Mouse (Mus musculus): ENCODE measurements around the gene Numbl. TPM values are rescaled to one million over a fixed set of nuclear protein-coding genes. Genes with fewer than 3 reads are reported as not detected.

Gene Numbl
- polyA plus RNA-seq, 1 experiment from 2014 or later = 9.0 TPM

DNA sequence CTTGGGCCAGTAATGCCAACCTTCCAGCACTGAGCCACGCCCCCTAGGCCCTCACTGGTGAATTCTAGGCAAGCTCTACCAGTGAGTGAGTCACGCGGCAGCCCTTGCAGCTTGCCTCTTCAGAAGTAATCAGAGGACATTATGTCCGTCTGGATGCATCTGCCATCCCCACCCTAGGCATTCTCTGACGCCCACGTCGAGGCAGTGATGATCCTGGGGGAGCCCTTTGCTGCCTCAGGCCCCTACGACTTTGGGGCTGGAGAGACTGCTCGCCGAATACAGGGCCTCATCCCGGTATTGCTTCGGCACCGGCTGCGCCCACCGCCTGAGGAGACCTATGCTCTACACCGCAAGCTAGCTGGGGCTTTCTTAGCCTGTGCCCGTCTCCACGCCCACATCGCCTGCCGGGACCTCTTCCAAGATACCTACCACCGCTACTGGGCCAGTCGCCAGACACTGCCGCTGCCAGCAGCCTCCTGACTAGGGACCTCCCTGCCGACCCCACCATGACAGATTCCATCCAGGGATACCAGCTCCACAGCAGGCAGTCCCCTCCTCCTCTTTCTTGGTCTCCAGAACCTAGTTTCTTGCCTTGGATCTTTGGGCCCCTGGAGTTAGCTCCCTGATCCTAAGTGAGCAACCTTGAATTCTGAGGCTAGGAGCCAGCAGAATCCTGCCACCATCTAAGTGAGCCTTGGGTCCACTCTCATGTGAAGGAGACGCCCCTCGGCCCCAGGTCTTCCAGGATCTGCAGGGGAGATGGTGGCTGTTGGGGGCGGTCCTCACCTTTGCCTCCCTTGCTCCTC is 984 bp upstream of the Numbl start:
- Histone ChIP-seq H3K4me2 (ENCODE audit: low read depth, severe bottlenecking) (peak overlapping the region; percentile 69), H3K4me1 (ENCODE audit: control insufficient read depth, insufficient read depth, low read length) (peaks cover 19% of the 10 kb centered on the region), H3K4me3 (ENCODE audit: low read depth, low read length) (no peak overlapping the region), H3K27ac (replicated peaks; ENCODE audit: low read depth, low read length) (no peak overlapping the region), H3K9ac (ENCODE audit: low read length) (0 out of 2 replicates have a peak overlapping the region, but pooled peaks have one; percentile 17), H3K9me3 (ENCODE audit: control insufficient read depth, low read length) (no peaks in the 10 kb centered on the region), H3K36me3 (ENCODE audit: control insufficient read depth, insufficient read depth, low read length) (peaks cover 2% of the 10 kb centered on the region), H3K27me3 (ENCODE audit: control insufficient read depth, insufficient read depth, low read length) (no peaks in the 10 kb centered on the region)
- no peak for ATAC-seq (ENCODE audit: insufficient number of reproducible peaks, low FRiP score, low TSS enrichment, low read depth)
- DNase-seq (ENCODE audit: low spot score) = peak; percentile 34
- WGBS = 9% methylated on average over 27 of the region's 27 CpGs

DNA sequence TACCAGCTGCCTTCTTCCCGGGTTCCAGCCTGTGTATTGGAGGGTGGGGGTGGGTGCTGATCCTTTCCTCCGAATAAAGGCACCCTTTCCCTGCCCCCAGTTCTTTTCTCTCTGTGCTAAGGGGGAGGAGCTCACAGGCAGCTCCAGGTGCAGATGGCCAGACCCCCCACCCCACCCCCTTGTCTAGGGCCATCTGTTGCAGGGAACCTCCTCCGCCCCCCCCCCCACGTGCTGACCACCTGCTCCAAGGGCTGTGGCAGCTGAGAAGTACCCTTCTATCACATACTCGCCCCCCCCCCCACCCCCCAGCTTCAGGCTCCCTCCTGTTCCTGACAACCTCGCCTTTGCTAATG is 405 bp upstream of the Numbl start:
- Histone ChIP-seq H3K36me3 (ENCODE audit: control insufficient read depth, insufficient read depth, low read length) (peaks cover 2% of the 10 kb centered on the region), H3K27ac (replicated peaks; ENCODE audit: low read depth, low read length) (no peak overlapping the region), H3K9ac (ENCODE audit: low read length) (no peak overlapping the region), H3K4me3 (ENCODE audit: low read depth, low read length) (peak overlapping the region; percentile 63), H3K27me3 (ENCODE audit: control insufficient read depth, insufficient read depth, low read length) (no peaks in the 10 kb centered on the region), H3K4me2 (ENCODE audit: low read depth, severe bottlenecking) (peak overlapping the region; percentile 69), H3K9me3 (ENCODE audit: control insufficient read depth, low read length) (no peaks in the 10 kb centered on the region), H3K4me1 (ENCODE audit: control insufficient read depth, insufficient read depth, low read length) (peaks cover 19% of the 10 kb centered on the region)
- DNase-seq (ENCODE audit: low spot score) = peak; percentile 38
- ATAC-seq (ENCODE audit: insufficient number of reproducible peaks, low FRiP score, low TSS enrichment, low read depth) = peak; percentile 27
- 4% methylated on average over 6 of the region's 6 CpGs for WGBS

DNA sequence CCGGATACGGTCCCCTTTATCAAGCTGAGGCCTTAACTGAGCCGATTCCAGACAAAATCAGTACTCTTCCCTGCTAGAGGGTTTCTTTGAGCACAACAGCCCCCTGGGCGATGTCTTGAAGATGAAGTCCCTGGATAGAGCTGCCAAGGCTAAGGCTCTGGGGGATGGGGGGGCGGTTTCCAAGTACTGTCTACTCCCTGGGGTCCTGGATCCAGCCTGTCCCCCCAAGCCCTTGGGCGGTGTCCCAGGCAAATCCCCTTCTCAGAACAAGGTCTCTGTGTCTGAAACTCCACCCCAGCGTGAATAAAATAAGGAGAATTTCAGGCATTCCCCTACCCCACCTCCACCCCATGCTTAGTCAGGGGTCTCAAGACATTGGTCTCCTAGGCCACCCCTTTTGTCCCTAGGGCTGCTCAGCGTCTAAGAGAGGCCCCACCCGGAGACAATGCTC is 1.1 kb downstream of the Numbl start:
- no peak overlapping the region for H3K27ac ChIP-seq (replicated peaks; ENCODE audit: low read depth, low read length)
- H3K4me1 ChIP-seq (ENCODE audit: control insufficient read depth, insufficient read depth, low read length) = peaks cover 19% of the 10 kb centered on the region
- H3K27me3 ChIP-seq (ENCODE audit: control insufficient read depth, insufficient read depth, low read length) = no peaks in the 10 kb centered on the region
- WGBS = 7% methylated on average over 9 of the region's 9 CpGs
- H3K9ac ChIP-seq (ENCODE audit: low read length) = peak overlapping the region; percentile 85
- ATAC-seq (ENCODE audit: insufficient number of reproducible peaks, low FRiP score, low TSS enrichment, low read depth) (no peak), DNase-seq (ENCODE audit: low spot score) (peak; percentile 50)
- peaks cover 2% of the 10 kb centered on the region for H3K36me3 ChIP-seq (ENCODE audit: control insufficient read depth, insufficient read depth, low read length)
- peak overlapping the region; percentile 69 for H3K4me2 ChIP-seq (ENCODE audit: low read depth, severe bottlenecking)
- H3K4me3 ChIP-seq (ENCODE audit: low read depth, low read length) = peak overlapping the region; percentile 63
- H3K9me3 ChIP-seq (ENCODE audit: control insufficient read depth, low read length) = no peaks in the 10 kb centered on the region

- H3K36me3 ChIP-seq (ENCODE audit: control insufficient read depth, insufficient read depth, low read length) = peaks cover 2% of the 10 kb centered on the region
- peak overlapping the region; percentile 69 for H3K4me2 ChIP-seq (ENCODE audit: low read depth, severe bottlenecking)
- H3K27ac ChIP-seq (replicated peaks; ENCODE audit: low read depth, low read length) = no peak overlapping the region
- H3K27me3 ChIP-seq (ENCODE audit: control insufficient read depth, insufficient read depth, low read length) = no peaks in the 10 kb centered on the region
- H3K9ac ChIP-seq (ENCODE audit: low read length) = peak overlapping the region; percentile 85
- no peaks in the 10 kb centered on the region for H3K9me3 ChIP-seq (ENCODE audit: control insufficient read depth, low read length)
- peak overlapping the region; percentile 63 for H3K4me3 ChIP-seq (ENCODE audit: low read depth, low read length)
- no peak for ATAC-seq (ENCODE audit: insufficient number of reproducible peaks, low FRiP score, low TSS enrichment, low read depth)
- H3K4me1 ChIP-seq (ENCODE audit: control insufficient read depth, insufficient read depth, low read length) = peaks cover 19% of the 10 kb centered on the region
- 68% methylated on average over 5 of the region's 5 CpGs for WGBS
- DNase-seq (ENCODE audit: low spot score) = no peak
Observed at GRCm38 (mm10) chr7:27259771-27260170, 1.5 kb downstream of the Numbl start.

GRCm38 (mm10) chr7:27260856-27261255 is 2.6 kb downstream of the Numbl start:
- peaks cover 19% of the 10 kb centered on the region for H3K4me1 ChIP-seq (ENCODE audit: control insufficient read depth, insufficient read depth, low read length)
- H3K9ac ChIP-seq (ENCODE audit: low read length) = no peak overlapping the region

DNA sequence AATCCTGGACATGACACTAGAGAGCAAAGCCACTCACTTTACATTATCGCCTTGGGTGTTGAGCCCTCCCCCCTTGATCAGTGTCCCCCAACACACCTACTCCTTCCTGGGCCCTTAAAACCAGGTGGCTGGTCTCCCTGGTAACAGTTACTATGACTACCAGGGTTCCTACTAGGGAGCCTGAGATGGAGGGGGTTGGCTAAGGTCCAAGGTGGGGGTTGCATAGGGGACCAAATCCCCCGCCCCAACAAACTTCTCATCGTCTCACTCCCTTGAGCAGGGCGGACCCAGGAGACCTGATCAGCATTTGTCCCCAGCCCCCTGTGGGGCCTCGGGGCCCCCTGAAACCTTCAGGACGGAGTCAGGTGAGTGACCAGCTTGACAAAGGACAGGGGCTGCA is 3.7 kb downstream of the Numbl start:
- no peaks in the 10 kb centered on the region for H3K9me3 ChIP-seq (ENCODE audit: control insufficient read depth, low read length)
- DNase-seq (ENCODE audit: low spot score) (no peak), ATAC-seq (ENCODE audit: insufficient number of reproducible peaks, low FRiP score, low TSS enrichment, low read depth) (no peak)
- H3K4me3 ChIP-seq (ENCODE audit: low read depth, low read length) = no peak overlapping the region
- peaks cover 19% of the 10 kb centered on the region for H3K4me1 ChIP-seq (ENCODE audit: control insufficient read depth, insufficient read depth, low read length)
- H3K36me3 ChIP-seq (ENCODE audit: control insufficient read depth, insufficient read depth, low read length) = peaks cover 1% of the 10 kb centered on the region; the same call in 1 of the 2 replicates
- WGBS = 85% methylated on average over 6 of the region's 6 CpGs
- H3K27ac ChIP-seq (replicated peaks; ENCODE audit: low read depth, low read length) = no peak overlapping the region
- H3K9ac ChIP-seq (ENCODE audit: low read length) = no peak overlapping the region
- H3K27me3 ChIP-seq (ENCODE audit: control insufficient read depth, insufficient read depth, low read length) = no peaks in the 10 kb centered on the region
- no peak overlapping the region for H3K4me2 ChIP-seq (ENCODE audit: low read depth, severe bottlenecking)

More at GRCm38 (mm10) chr7:27260856-27261255, 2.6 kb downstream of the Numbl start:
- H3K9me3 ChIP-seq (ENCODE audit: control insufficient read depth, low read length) = no peaks in the 10 kb centered on the region
- WGBS = 94% methylated on average over 7 of the region's 7 CpGs
- H3K27ac ChIP-seq (replicated peaks; ENCODE audit: low read depth, low read length) = no peak overlapping the region
- H3K36me3 ChIP-seq (ENCODE audit: control insufficient read depth, insufficient read depth, low read length) = peaks cover 2% of the 10 kb centered on the region; the same call in 1 of the 2 replicates
- DNase-seq (ENCODE audit: low spot score) = no peak
- no peaks in the 10 kb centered on the region for H3K27me3 ChIP-seq (ENCODE audit: control insufficient read depth, insufficient read depth, low read length)
- no peak overlapping the region for H3K4me2 ChIP-seq (ENCODE audit: low read depth, severe bottlenecking)
- no peak overlapping the region for H3K4me3 ChIP-seq (ENCODE audit: low read depth, low read length)
- no peak for ATAC-seq (ENCODE audit: insufficient number of reproducible peaks, low FRiP score, low TSS enrichment, low read depth)

GRCm38 (mm10) chr7:27264761-27265160 is 6.5 kb downstream of the Numbl start:
- DNase-seq (ENCODE audit: low spot score) (no peak), ATAC-seq (ENCODE audit: insufficient number of reproducible peaks, low FRiP score, low TSS enrichment, low read depth) (no peak)
- Histone ChIP-seq H3K4me1 (ENCODE audit: control insufficient read depth, insufficient read depth, low read length) (peaks cover under 1% of the 10 kb centered on the region; the same call in 1 of the 2 replicates), H3K9me3 (ENCODE audit: control insufficient read depth, low read length) (no peaks in the 10 kb centered on the region), H3K27ac (replicated peaks; ENCODE audit: low read depth, low read length) (no peak overlapping the region), H3K27me3 (ENCODE audit: control insufficient read depth, insufficient read depth, low read length) (no peaks in the 10 kb centered on the region), H3K4me2 (ENCODE audit: low read depth, severe bottlenecking) (no peak overlapping the region), H3K9ac (ENCODE audit: low read length) (no peak overlapping the region), H3K36me3 (ENCODE audit: control insufficient read depth, insufficient read depth, low read length) (peaks cover 2% of the 10 kb centered on the region), H3K4me3 (ENCODE audit: low read depth, low read length) (no peak overlapping the region)
- WGBS = 90% methylated on average over 12 of the region's 12 CpGs

- H3K27ac ChIP-seq (replicated peaks; ENCODE audit: low read depth, low read length) = no peak overlapping the region
- no peaks in the 10 kb centered on the region for H3K4me1 ChIP-seq (ENCODE audit: control insufficient read depth, insufficient read depth, low read length)
- peaks cover 2% of the 10 kb centered on the region for H3K36me3 ChIP-seq (ENCODE audit: control insufficient read depth, insufficient read depth, low read length)
- H3K9ac ChIP-seq (ENCODE audit: low read length) = no peak overlapping the region
- no peak overlapping the region for H3K4me2 ChIP-seq (ENCODE audit: low read depth, severe bottlenecking)
- 0 out of 2 replicates have a peak, but pooled peaks cover 2% of the 10 kb centered on the region for H3K9me3 ChIP-seq (ENCODE audit: control insufficient read depth, low read length)
- DNase-seq (ENCODE audit: low spot score) (no peak), ATAC-seq (ENCODE audit: insufficient number of reproducible peaks, low FRiP score, low TSS enrichment, low read depth) (no peak)
- H3K27me3 ChIP-seq (ENCODE audit: control insufficient read depth, insufficient read depth, low read length) = no peaks in the 10 kb centered on the region
- 66% methylated on average over 20 of the region's 20 CpGs for WGBS
- H3K4me3 ChIP-seq (ENCODE audit: low read depth, low read length) = no peak overlapping the region
Observed at GRCm38 (mm10) chr7:27266515-27267128, 8.4 kb downstream of the Numbl start.
